Comparison of ENCODE assay signal across 8 mouse cellular contexts in the genomic region with DNA sequence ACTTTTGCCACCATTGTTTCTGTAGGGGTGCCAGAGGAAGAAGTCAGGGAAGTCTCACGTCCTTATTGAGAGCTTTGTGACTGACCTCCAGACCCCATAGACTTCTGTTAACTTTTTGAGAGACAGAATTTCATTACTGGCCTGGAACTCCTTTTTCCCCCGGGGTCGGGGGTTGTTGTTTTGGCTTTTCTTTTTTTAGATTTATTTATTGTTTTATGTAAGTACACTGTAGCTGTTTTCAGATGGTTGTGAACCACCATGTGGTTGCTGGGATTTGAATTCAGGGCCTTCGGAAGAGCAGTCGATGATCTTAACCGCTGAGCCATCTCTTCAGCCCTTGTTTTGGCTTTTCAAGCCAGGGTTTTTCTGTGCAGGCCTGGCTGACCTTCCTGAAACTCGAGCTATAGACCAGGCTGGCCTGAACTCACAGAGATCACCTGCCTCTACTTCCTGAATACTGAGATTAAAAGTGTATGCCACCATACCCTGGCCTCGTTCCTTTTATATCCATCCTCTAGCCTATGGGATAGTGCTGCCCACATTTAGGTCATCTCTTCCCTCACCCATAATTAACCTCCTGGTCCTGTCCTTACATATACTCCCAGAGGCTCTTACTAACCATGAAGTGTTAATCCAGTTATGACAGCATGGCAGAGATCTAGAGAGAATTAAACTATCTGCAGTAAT. TPM values are rescaled to one million over a fixed set of nuclear protein-coding genes. Genes with fewer than 3 reads are reported as not detected.
A peak's percentile ranks its signal among the peaks of the same experiment; 100 is the strongest.
DNase-seq lines count a peak whose midpoint lies in the region; ATAC-seq and TF ChIP-seq lines count a peak whose summit lies in the region.

No protein-coding gene starts in this region.

- H3K4me2 ChIP-seq in lung, embryonic 15.5 days: peak overlapping the region; percentile 70
- H3K4me2 ChIP-seq in embryonic facial prominence, embryonic 12.5 days (replicated peaks): peak overlapping the region; percentile 55
- H3K4me2 ChIP-seq in hindbrain, postnatal 0 days (ENCODE audit: low read depth, low read length): peak overlapping the region; percentile 66
- peak overlapping the region; percentile 62 for H3K4me2 ChIP-seq in neural tube, embryonic 12.5 days (replicated peaks)

- H3K27me3 ChIP-seq in lung, embryonic 15.5 days: no peaks in the 10 kb centered on the region
- H3K27me3 ChIP-seq in embryonic facial prominence, embryonic 12.5 days: no peaks in the 10 kb centered on the region
- no peaks in the 10 kb centered on the region for H3K27me3 ChIP-seq in hindbrain, postnatal 0 days (ENCODE audit: insufficient read depth, low read length)
- H3K27me3 ChIP-seq in neural tube, embryonic 12.5 days (replicated peaks): no peaks in the 10 kb centered on the region

- H3K9me3 ChIP-seq in lung, embryonic 15.5 days: no peaks in the 10 kb centered on the region
- H3K9me3 ChIP-seq in embryonic facial prominence, embryonic 12.5 days: no peaks in the 10 kb centered on the region
- H3K9me3 ChIP-seq in hindbrain, postnatal 0 days (ENCODE audit: low read length): no peaks in the 10 kb centered on the region
- no peaks in the 10 kb centered on the region for H3K9me3 ChIP-seq in neural tube, embryonic 12.5 days

- peaks cover 24% of the 10 kb centered on the region for H3K36me3 ChIP-seq in lung, embryonic 15.5 days
- peaks cover 24% of the 10 kb centered on the region for H3K36me3 ChIP-seq in embryonic facial prominence, embryonic 12.5 days
- peaks cover 15% of the 10 kb centered on the region; the same call in 1 of the 2 replicates for H3K36me3 ChIP-seq in hindbrain, postnatal 0 days (ENCODE audit: insufficient read depth, low read length)
- peaks cover 19% of the 10 kb centered on the region for H3K36me3 ChIP-seq in neural tube, embryonic 12.5 days

- no peak for DNase-seq in lung, postnatal 36 days
- no peak for DNase-seq in hindbrain, postnatal 0 days (ENCODE audit: low spot score)
- DNase-seq in adrenal gland, adult 18-20 months (ENCODE audit: low spot score in 2 of 2): no peak
- no peak for DNase-seq in spleen, adult 18-20 months
- DNase-seq in layer of hippocampus, postnatal 36 days: no peak

- peak overlapping the region; percentile 34 for H3K9ac ChIP-seq in lung, embryonic 15.5 days
- H3K9ac ChIP-seq in embryonic facial prominence, embryonic 12.5 days: peak overlapping the region; percentile 44
- H3K9ac ChIP-seq in hindbrain, postnatal 0 days (replicated peaks; ENCODE audit: low read length): peak overlapping the region; percentile 51
- peak overlapping the region; percentile 44; the same call in 1 of the 2 replicates for H3K9ac ChIP-seq in neural tube, embryonic 12.5 days

- H3K4me1 ChIP-seq in lung, embryonic 15.5 days: peaks cover 27% of the 10 kb centered on the region
- peaks cover 26% of the 10 kb centered on the region for H3K4me1 ChIP-seq in embryonic facial prominence, embryonic 12.5 days
- H3K4me1 ChIP-seq in hindbrain, postnatal 0 days (ENCODE audit: insufficient read depth, low read length): peaks cover 5% of the 10 kb centered on the region
- peaks cover 25% of the 10 kb centered on the region for H3K4me1 ChIP-seq in neural tube, embryonic 12.5 days

- no peak for ATAC-seq in lung, embryonic 15.5 days (ENCODE audit: borderline replicate concordance, extremely low read depth, low FRiP score, low TSS enrichment)
- no peak for ATAC-seq in embryonic facial prominence, embryonic 12.5 days (ENCODE audit: insufficient number of reproducible peaks, insufficient read depth, low FRiP score, low TSS enrichment)
- ATAC-seq in hindbrain, postnatal 0 days: no peak
- ATAC-seq in neural tube, embryonic 12.5 days (ENCODE audit: low FRiP score, low read depth): no peak

- peak overlapping the region; percentile 95 for H3K27ac ChIP-seq in lung, embryonic 15.5 days
- H3K27ac ChIP-seq in embryonic facial prominence, embryonic 12.5 days: peak overlapping the region; percentile 83
- peak overlapping the region; percentile 89 for H3K27ac ChIP-seq in hindbrain, postnatal 0 days
- H3K27ac ChIP-seq in neural tube, embryonic 12.5 days: peak overlapping the region; percentile 62; the same call in 1 of the 2 replicates

- peak overlapping the region; percentile 93 for H3K4me3 ChIP-seq in lung, embryonic 15.5 days
- peak overlapping the region; percentile 100 for H3K4me3 ChIP-seq in embryonic facial prominence, embryonic 12.5 days
- peak overlapping the region; percentile 99 for H3K4me3 ChIP-seq in hindbrain, postnatal 0 days (ENCODE audit: low read length)
- H3K4me3 ChIP-seq in neural tube, embryonic 12.5 days: peak overlapping the region; percentile 96

- 23% methylated on average over 8 of the region's 8 CpGs for WGBS in lung, embryonic 15.5 days
- 25% methylated on average over 8 of the region's 8 CpGs for WGBS in embryonic facial prominence, embryonic 12.5 days
- 24% methylated on average over 8 of the region's 8 CpGs for WGBS in hindbrain, postnatal 0 days
- 25% methylated on average over 8 of the region's 8 CpGs for WGBS in neural tube, embryonic 12.5 days

- TF ChIP-seq CTCF in hindbrain, postnatal 0 days (IDR thresholded peaks at IDR 0.05; ENCODE audit: low read depth): no peak

RNA-seq across cellular contexts. Expression of a gene that starts 0.9 kb away (rescaled TPM):
- polyA plus RNA-seq in lung, embryonic 15.5 days (2015; fragmentation: Nextera tagmentation; extraction: Ambion mirVana): 409 and 411 TPM in 2 replicates
- 422 and 452 TPM in 2 replicates for polyA plus RNA-seq in embryonic facial prominence, embryonic 12.5 days (2016; fragmentation: Nextera tagmentation; extraction: Ambion mirVana)
- total RNA-seq in hindbrain, postnatal 0 days (2014; rRNA removed): 264 and 324 TPM in 2 replicates
- polyA plus RNA-seq in hindbrain, postnatal 0 days (2015; fragmentation: Nextera tagmentation; extraction: Ambion mirVana): 223 and 233 TPM in 2 replicates
- 380 and 386 TPM in 2 replicates for polyA plus RNA-seq in neural tube, embryonic 12.5 days (2016; fragmentation: Nextera tagmentation; extraction: Ambion mirVana)
- total RNA-seq in adrenal gland, adult 18-20 months (2021): 100 to 1,000 TPM; 119 to 128 TPM
- 100 to 1,000 TPM; 103 to 109 TPM for total RNA-seq in layer of hippocampus, postnatal 36 days (2021)

RNA-seq across cellular contexts. Expression of a gene that starts 20.6 kb away (rescaled TPM):
- polyA plus RNA-seq in lung, embryonic 15.5 days (2015; fragmentation: Nextera tagmentation; extraction: Ambion mirVana): 314 and 334 TPM in 2 replicates
- 388 and 404 TPM in 2 replicates for polyA plus RNA-seq in embryonic facial prominence, embryonic 12.5 days (2016; fragmentation: Nextera tagmentation; extraction: Ambion mirVana)
- total RNA-seq in hindbrain, postnatal 0 days (2014; rRNA removed): 145 and 147 TPM in 2 replicates
- polyA plus RNA-seq in hindbrain, postnatal 0 days (2015; fragmentation: Nextera tagmentation; extraction: Ambion mirVana): 304 and 315 TPM in 2 replicates
- polyA plus RNA-seq in neural tube, embryonic 12.5 days (2016; fragmentation: Nextera tagmentation; extraction: Ambion mirVana): 311 and 322 TPM in 2 replicates
- total RNA-seq in adrenal gland, adult 18-20 months (2021): 100 to 1,000 TPM; 849 to 923 TPM
- 100 to 1,000 TPM; 454 to 487 TPM for total RNA-seq in layer of hippocampus, postnatal 36 days (2021)

RNA-seq across cellular contexts. Expression of a gene that starts 23.8 kb away (rescaled TPM):
- 20.8 and 21.4 TPM in 2 replicates for polyA plus RNA-seq in lung, embryonic 15.5 days (2015; fragmentation: Nextera tagmentation; extraction: Ambion mirVana)
- polyA plus RNA-seq in embryonic facial prominence, embryonic 12.5 days (2016; fragmentation: Nextera tagmentation; extraction: Ambion mirVana): 5.8 and 6.2 TPM in 2 replicates
- 13.7 and 13.9 TPM in 2 replicates for total RNA-seq in hindbrain, postnatal 0 days (2014; rRNA removed)
- polyA plus RNA-seq in hindbrain, postnatal 0 days (2015; fragmentation: Nextera tagmentation; extraction: Ambion mirVana): 16.8 and 18.2 TPM in 2 replicates
- polyA plus RNA-seq in neural tube, embryonic 12.5 days (2016; fragmentation: Nextera tagmentation; extraction: Ambion mirVana): 2.7 and 3.1 TPM in 2 replicates
- total RNA-seq in adrenal gland, adult 18-20 months (2021): 10 to 100 TPM in 1 of 2 experiments, 1 to 10 TPM in 1; 6.5 to 12.1 TPM
- total RNA-seq in layer of hippocampus, postnatal 36 days (2021): 1 to 10 TPM; 1.4 to 2.0 TPM

RNA-seq across cellular contexts. Expression of a gene that starts 30.5 kb away (rescaled TPM):
- 0.57 and 0.76 TPM in 2 replicates for polyA plus RNA-seq in lung, embryonic 15.5 days (2015; fragmentation: Nextera tagmentation; extraction: Ambion mirVana)
- polyA plus RNA-seq in embryonic facial prominence, embryonic 12.5 days (2016; fragmentation: Nextera tagmentation; extraction: Ambion mirVana): not detected in 2 replicates
- not detected in 2 replicates for total RNA-seq in hindbrain, postnatal 0 days (2014; rRNA removed)
- 0.53 TPM in 1 of 2 replicates, not detected in the other for polyA plus RNA-seq in hindbrain, postnatal 0 days (2015; fragmentation: Nextera tagmentation; extraction: Ambion mirVana)
- not detected in 2 replicates for polyA plus RNA-seq in neural tube, embryonic 12.5 days (2016; fragmentation: Nextera tagmentation; extraction: Ambion mirVana)
- not detected for total RNA-seq in adrenal gland, adult 18-20 months (2021)
- not detected for total RNA-seq in layer of hippocampus, postnatal 36 days (2021)

RNA-seq across cellular contexts. Expression of a gene that starts 30.6 kb away (rescaled TPM):
- polyA plus RNA-seq in lung, embryonic 15.5 days (2015; fragmentation: Nextera tagmentation; extraction: Ambion mirVana): 0.19 and 0.26 TPM in 2 replicates
- 0.10 TPM in 1 of 2 replicates, not detected in the other for polyA plus RNA-seq in embryonic facial prominence, embryonic 12.5 days (2016; fragmentation: Nextera tagmentation; extraction: Ambion mirVana)
- 2.0 TPM in 1 of 2 replicates, not detected in the other for total RNA-seq in hindbrain, postnatal 0 days (2014; rRNA removed)
- polyA plus RNA-seq in hindbrain, postnatal 0 days (2015; fragmentation: Nextera tagmentation; extraction: Ambion mirVana): 1.1 and 1.3 TPM in 2 replicates
- 0.34 and 0.51 TPM in 2 replicates for polyA plus RNA-seq in neural tube, embryonic 12.5 days (2016; fragmentation: Nextera tagmentation; extraction: Ambion mirVana)
- under 1 TPM; 0.17 to 0.51 TPM for total RNA-seq in adrenal gland, adult 18-20 months (2021)
- under 1 TPM in 1 of 2 experiments, not detected in 1; 0.47 TPM for total RNA-seq in layer of hippocampus, postnatal 36 days (2021)
